Mouse (Mus musculus) G1E (cell line): ENCODE results near the gene Ccl21b.
"Not testable (repeated sequence)": the region's sequence is repeated elsewhere in the genome, so short reads cannot be mapped to it uniquely, and the experiment has no call there.

Experiments
- CTCF ChIP-seq: IDR thresholded peaks from 2 replicates; pipeline ENCODE4 v1.5.1; 2012; ENCODE audit warnings: low read depth, low read length, inconsistent platforms, mixed read lengths
- GATA1 ChIP-seq: IDR thresholded peaks from 2 replicates; pipeline ENCODE4 v1.6.1; 2012; ENCODE audit warnings: borderline replicate concordance, low read length, inconsistent platforms, mixed read lengths

GRCm38 (mm10) chr4:42240339-42240738 is 15.2 kb upstream of the Ccl21b start, which contains the start of gene Gm10600:
- TF ChIP-seq CTCF, GATA1: not testable (repeated sequence)
